Mouse (Mus musculus): ENCODE measurements around the gene Wapl.
A peak's percentile ranks its signal among the peaks of the same experiment; 100 is the strongest.

Wapl gene

DNA sequence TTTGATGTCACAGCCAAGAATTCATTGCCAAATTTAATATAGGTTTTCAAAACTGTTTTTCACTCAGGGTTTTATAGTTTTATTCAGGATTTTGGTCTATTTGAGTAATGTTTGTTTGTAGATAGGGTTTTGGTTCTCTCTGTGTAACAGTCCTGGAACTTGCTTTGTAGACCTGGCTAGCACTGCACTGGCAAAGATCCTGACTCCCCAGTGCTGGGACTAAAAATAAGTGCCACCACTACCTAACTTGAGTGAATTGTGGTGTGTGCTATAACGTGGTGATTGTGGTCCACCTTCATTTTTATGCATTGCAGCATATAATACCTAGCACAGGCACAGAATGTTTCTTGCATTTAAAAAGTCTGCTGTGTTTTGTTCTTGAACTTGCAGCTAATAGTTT is 23.6 kb downstream of the Wapl start:
- no peak for DNase-seq (ENCODE audit: low spot score)

DNA sequence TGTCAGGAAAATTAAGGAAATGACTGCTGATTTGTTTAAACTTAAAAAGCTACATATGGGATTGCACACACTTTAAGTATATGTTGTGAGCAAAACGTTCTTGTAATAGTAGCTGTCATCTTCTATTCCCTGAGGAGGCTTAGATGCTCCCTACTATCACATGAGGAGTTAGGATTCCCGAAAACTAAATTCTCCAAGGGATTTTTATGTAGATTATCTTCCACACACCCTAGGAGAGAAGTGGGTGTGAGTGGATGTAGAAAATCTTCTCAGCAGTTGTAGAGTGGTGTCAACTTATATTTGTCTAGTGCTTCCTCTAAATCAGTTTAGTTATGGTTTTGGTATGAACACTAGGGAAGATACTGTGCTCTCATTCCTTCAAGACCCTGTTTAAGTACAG is 36.5 kb downstream of the Wapl start:
- no peak for DNase-seq (ENCODE audit: low spot score)

DNA sequence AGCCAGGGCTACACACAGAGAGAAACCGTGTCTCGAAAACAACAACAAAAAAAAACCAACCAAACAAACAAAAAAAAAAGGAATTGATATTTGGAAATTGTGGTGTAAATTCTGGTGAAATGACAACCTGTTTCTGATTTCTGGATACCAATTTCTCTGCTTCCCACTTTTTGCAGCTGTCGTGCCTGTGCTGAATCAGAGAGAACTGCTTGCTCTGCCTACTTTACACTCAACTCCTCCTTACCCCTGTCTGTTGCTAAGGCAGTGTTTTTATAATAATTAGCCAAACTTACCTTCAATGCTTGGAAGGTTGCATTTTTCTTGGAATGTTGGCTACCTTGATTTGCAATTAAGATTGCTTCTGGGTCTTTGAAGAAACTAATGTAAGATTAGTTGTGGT is 38.3 kb downstream of the Wapl start:
- DNase-seq (ENCODE audit: low spot score) = no peak

DNA sequence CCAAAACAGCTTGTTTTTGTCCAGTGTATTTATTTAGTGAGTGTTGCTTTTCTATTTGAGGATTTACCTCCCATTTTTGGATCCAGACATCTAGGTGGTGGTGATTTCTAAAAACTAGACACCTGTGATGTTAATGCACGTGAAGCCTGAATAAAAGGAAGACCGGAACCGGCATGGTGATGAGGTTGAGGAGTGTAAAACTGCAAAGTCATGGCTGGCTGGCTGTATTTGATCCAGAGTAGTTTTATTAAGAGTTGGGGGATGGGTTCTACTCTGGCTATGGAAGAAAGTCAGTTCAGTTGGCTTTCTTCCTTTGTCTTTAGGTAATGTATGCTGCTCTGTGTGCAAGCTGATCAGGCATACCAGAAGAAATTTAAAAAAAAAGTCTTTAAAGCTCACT is 39.1 kb downstream of the Wapl start:
- DNase-seq (ENCODE audit: low spot score) = no peak

DNA sequence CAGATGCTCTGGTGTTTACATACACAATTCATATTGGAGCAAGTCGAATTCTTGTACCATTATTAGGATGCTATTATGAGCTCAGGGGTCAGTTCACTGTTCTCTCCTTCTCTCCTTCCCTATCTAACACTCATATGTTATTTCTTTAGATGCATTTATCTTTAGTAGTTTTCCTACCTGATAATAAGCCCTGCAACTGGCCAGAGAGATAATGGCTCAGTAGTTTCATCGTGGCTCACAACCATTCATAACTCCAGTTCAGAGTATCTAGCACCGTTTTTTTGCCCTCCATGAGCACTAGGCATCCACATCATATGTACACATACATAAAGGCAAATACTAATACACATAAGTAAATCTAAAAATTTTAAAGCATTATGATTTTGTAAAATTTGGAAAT is 44.4 kb downstream of the Wapl start:
- no peak for DNase-seq (ENCODE audit: low spot score)

DNA sequence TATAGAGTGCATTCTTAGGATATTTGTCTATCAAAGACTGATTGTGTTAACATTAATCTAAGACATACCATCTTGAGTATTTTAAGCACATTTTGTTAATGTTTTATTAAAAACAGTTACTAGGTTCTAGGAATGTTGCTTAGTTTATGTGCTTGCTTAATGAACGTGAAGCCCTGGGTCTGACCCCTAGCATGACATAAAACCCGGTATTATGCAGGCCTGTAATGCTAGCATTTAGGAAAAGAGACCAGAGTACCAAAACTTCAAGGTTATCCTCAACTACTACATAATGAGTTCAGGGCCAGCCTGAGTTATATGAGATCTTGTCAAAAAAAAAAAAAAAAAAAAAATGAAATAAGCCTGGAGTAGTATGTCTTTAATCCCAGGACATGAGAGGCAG is 54.0 kb downstream of the Wapl start:
- DNase-seq (ENCODE audit: low spot score) = no peak

DNA sequence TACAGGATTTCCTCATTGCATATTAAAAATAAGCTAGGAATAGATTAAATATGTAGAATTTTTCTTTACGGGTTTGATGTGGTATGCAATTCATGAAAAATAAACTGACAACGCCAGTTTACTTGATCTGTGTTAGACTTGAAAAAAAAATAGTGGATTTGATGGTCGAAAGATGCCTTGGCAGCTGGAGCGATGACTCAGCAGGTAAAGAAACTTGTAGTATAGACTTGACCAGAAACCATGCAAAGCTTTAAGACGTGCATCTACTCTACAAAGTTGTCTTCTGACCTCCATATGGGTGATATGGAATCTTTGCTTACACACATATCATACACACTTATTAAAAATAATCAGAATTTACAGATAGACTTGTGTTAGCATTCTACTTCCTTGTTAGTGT is 61.7 kb downstream of the Wapl start:
- no peak for DNase-seq (ENCODE audit: low spot score)

DNA sequence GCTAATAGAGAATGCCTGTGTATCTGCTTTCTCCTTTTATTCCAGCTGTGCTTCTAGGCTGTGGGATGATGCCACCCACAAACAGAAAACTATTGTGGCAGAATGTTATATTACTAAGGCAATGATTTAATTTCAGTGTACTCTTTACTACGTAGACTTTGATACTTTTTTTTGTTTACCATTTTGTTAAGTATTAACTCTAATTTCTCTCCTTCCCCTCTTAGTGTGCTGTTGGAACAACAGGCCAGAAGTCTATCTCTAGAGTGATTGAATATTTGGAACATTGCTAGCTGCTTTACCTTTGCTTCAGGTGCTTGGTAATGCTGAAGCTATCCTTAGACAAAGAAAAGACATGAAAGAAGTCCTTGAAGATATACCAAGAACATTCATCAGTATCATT is 71.7 kb downstream of the Wapl start:
- DNase-seq (ENCODE audit: low spot score) = no peak

DNA sequence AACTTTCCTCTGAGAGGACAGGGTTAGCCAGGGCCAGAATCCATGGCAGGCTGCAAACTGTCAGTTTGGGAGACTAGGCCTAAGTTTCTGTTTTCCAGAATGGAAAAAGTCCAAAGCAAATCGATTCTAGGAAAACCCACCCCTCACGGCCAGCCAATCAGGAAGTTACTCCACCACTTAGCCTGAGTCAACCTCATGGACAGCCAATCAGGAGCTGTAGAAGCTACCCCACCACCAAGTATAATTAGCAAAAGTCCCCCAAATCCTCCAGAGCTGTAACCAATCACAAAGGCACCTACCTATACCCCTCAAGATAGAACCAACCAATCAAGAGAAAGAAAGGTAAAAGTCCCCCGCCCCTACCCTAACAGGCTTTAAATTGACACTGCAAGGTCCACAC is 82.0 kb downstream of the Wapl start:
- no peak for DNase-seq (ENCODE audit: low spot score)

DNA sequence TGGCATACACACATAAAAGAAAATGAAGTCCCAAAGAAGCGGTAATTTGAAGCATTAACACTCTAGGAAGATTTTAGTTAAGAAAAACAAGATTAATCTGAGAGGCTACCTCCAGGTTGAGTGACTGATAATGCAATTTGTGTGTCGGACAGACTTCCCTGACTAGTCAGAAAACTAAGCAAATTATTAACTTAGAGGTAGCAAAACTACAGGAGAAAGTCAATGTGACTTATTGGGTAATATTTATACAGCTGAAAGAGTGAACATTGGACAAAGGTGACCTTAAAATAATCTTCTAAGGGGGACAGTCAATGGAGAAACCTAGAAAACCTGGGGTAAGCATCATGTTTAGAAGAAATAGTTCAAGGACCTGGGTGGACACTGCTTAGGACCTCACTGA is 86.2 kb downstream of the Wapl start:
- DNase-seq (ENCODE audit: low spot score) = no peak

DNA sequence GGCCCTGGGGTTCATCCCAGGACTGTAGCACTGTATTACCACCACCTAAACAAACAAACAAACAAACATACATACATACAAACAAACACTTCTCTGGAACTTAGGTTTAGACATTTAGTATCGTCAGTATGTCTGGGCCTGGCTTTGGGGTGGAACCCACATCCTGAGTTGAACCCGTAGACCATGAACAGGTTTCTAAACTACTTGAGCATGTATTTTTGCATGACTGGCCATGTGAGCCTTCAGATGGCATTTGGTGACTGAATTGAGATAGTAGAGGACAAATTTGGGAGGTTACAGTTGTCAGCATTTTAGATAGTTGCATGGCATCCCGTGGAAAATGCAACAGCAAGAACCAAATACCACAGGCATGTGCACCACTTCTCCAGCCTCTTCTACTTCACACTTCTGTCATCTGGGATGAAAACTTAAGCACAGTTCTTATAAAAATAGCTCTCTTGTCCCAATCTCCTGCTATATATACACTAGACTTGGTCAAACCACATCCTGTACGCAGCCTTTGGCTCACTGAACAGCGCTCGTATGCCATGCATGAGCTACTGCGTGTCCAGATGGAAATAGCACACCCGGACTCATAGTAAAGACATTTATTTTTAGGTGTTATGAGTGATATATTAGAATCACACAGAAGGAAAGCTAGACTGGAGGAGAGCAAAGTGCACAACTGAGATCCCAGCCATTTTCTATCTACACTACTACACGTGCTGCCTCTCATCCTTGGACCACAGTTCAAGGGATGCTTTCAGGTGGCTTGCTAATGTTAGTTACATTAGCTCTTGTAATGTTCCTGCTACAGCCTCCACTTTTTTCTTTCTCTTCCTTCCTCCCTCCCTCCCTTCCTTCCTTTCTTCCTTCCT is 87.6 kb downstream of the Wapl start:
- no peak for DNase-seq (ENCODE audit: low spot score)

DNA sequence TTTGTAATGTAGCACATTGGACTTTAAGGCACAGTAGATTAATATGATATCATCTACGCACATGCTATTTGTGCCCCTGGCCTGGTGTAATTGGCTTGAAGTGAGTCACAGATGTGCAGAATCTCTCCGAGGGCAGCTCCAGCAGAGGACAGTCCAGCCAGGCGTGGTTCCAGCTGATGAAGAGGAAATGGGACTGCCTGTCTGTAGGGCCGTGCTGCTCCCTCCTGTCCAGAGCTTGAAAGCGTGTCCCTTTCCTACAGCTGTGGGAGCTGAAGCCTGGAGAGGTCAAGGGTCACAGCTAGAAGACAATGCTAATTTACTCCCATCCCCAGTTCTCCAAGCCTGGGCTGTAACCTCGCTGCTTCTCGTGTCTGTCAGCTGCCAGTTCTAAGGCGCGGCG is 89.0 kb downstream of the Wapl start:
- no peak for DNase-seq (ENCODE audit: low spot score)

DNA sequence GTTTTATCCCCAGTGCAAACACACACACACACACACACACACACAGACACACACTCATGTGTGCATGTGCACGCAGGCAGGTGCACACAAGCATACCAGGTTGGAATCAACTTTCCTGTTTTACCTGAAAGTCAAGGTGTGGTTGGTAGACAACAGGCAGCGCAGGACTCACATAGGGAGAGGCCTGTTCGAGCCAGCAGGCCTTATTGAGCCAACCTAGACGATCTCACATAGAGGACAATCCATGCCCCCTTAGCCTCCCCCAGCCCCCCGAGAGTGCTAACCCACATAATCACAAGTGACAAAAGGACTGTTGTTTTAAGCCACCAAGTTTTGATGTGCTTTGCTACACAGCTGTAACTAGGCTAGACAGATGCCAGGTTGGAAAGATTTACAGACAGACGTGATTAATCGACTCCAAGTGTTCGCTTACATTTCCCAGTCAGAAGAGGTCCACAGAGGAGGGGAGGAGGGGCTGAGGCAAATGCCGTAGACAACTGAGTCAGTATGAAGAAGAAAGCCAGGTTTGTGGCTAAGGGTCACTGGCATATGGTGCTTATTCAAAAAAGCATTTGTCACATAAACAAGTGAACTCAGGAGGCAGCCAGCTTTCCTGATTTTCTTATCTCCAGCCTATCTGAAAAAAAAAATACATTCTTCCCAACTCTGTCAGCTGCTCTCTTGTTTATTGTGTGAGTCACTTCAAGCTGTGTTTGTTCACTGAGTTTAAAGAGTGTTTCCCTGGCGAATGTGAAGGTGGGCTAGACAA is 90.2 kb downstream of the Wapl start:
- no peak for DNase-seq (ENCODE audit: low spot score)

DNA sequence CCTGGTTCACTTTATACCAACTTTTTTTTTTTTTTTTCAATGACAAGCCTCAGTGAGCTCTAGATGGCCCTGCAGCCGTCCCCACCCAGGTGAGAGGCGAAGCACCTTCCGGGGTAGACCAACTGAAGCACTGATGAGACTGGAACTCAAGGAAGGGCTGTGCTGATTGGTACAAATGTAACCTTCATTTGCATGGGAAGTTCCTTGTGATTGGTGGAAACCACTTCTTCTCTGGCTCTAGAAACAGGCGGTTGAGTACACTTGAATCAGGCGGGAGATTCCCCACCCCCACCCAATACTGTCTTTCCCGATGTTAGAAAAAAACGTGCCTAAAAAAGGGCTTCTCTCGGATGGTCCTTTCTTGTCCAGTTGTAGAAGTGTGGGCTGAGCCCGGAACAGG is 91.2 kb downstream of the Wapl start:
- DNase-seq (ENCODE audit: low spot score) = no peak

DNA sequence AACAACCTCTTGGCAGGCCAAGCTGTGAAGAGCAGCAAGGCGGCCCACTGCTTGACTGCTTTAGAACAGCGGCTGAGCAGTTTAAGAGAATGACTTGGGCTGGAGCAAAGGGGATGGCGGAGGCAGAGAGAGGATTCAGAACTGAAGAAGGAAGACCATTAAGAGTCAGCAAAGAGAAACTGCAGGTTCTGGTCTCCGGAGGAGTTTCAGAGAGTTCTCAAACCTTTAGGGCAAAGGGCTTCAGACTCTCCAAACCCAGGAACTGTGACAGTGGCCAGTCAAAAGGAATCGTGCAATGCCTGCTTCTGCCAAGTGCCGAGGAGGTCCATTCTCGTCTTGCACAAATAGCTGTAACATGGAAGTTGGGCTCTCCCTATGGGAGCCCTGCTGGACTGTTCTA is 91.7 kb downstream of the Wapl start:
- DNase-seq (ENCODE audit: low spot score) = no peak

DNA sequence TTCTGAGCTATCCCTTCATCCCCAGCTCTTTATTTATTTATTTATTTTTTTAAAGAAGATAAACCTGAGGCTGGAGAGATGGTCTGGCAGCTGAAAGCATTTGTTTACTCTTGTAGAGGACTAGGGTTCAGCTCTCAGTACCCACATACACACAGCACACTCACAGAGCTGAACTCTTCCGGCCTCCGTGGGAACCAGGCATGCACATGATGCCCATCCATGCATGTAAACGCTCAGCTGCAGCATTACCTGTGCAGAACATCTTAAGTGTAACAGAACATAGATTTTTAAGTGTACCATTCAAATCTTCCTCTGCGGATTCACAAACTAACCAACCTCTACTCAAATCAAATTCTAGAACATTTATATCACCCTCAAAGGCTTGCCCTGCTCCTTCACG is 92.5 kb downstream of the Wapl start:
- no peak for DNase-seq (ENCODE audit: low spot score)

DNA sequence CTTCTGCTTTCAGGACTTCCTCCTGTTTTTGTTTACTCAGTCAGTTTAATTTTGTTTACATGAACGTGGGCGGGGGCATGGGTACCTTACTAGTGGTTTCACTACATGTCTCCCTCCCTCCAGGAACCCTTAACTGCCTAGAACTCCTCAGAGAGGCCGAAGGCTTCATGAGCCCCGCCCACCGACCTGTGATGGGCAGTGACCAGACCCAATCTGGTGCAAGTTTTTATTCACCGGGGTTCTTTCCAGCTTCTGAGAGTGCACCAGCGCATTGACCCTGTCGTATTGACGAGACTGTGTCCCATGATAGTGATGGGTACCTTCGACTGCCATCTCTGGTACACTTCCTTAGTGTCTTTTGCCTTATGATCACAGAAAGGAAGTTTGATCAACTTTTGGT is 94.6 kb downstream of the Wapl start:
- peak; percentile 61 for DNase-seq (ENCODE audit: low spot score)

DNA sequence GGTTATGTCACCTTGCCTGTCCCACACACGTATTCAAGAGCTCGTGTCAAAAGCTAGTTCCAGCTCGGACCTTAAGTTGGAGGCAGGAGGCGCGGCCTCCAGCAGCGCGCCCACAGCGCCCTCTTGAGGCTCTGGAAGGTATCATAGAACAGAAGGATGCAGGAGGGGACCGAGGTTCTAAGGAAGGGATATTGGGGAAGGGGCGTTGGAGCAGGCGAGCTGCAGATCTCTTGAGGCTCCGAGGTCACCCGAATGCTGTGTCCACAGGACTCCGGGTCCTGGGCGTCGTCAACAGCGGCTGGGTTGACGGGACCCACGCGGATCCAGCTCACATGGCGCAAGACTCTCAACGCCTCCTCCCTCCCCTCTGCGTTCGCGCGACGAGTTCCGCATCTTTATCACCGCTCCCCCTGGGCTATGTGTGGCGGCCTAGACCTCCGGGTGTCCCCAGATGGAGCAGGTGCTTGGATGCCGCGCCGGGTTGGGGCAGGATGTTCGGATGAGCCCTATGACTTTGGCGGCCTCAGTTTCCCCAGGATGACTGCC is 95.4 kb downstream of the Wapl start:
- DNase-seq (ENCODE audit: low spot score) = no peak

DNA sequence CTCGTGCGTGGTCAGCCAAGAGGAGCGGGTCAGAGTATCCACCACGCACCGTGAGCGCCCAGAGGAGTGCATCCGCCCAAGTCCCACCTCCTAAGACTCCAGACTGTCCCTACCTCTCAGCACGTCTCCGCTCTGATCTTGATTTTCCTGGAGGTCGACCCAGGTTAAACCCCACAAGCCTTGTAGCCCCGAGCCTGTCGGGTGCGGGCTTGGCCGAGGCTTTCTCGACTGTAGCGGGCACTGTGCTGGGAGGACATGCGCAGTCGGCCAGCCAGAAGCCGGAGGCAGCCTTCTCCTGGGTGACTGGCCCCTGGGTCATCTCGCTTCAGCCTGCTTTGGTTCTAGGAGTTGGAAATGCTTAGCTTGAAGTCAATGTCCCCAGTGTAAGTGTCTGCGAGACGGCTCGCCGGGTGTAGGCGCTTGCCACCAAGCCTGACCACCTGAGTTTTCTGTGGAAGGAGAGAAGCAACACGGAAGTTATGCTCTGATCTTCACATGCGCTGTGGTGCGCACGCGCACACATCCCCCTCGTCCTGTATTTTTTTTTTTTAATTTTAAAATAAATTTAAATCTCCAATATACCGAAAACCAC is 95.9 kb downstream of the Wapl start:
- DNase-seq (ENCODE audit: low spot score) = no peak

DNA sequence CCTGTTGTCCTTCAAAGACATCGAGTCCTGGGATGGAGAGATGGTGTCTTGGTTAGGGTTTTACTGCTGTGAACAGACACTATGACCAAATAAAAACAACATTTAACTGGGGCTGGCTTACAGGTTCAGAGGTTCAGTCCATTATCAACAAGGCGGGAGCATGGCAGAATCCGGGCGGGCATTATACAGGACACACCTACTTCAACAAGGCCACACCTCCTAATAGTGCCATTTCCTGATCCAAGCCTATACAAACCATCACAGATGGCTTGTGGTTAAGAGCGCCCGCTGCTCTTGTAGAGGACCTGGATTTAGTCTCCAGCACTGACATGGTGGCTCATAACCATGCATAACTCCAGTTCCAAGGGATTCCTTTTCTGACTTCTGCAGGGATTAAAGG is 96.7 kb downstream of the Wapl start:
- no peak for DNase-seq (ENCODE audit: low spot score)

DNA sequence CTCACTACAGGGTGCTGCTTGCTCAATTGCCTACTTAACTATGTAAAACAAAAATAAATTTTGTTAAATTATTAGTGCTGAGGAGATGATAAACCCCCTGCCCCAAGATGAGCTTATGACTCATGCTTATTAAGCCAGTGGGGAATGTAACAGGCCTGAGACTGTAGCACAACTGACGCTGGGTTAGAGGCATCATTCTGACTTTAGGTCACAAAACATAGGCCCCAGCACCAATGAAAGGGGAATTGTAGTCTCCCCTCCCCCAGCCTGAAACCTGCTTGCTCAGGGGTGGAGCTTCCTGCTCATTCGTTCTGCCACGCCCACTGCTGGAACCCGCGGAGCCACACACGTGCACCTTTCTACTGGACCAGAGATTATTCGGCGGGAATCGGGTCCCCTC is 97.9 kb downstream of the Wapl start:
- no peak for DNase-seq (ENCODE audit: low spot score)

DNA sequence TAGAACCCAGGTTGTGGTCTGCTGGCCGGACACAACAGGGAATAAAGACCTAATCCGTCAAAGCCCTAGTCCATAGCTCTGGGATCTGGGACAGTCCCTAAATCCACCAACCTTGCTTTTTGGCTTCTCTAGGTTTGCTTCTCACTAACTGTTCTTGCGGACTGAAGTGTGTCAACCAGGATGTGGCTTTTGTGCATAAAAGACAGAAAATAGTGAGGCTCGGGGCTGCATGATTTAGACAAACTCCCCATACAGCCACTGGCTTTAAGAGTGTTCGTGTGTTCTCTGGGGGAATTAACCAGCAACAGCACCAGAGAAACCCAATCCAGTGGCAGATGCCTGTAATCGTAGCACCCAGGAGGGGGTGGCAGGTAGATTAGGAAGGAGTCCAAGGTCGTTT is 98.4 kb downstream of the Wapl start:
- no peak for DNase-seq (ENCODE audit: low spot score)

DNA sequence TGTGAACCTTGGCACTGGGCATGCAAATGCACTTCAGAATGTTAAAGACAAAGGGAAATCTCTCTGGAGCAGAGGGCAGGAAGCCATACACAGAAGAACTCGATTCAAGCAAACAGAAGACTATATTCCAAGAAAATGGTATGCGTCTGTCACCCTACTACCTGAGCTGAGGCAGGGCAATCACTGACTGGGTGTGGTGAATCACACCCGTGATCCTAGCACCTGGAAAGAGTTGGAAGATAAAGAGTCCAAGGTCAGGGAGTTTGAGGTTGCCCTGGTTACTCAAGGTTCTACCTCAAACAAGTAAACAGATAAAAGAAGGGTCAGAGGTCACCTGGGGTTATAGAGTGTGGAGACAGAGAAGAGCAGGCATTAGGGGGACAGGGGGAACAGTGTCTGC is 100.0 kb downstream of the Wapl start:
- DNase-seq (ENCODE audit: low spot score) = no peak

All from ovary, adult 18-20 months (tissue).